Mouse (Mus musculus) layer of hippocampus, adult 8-10 months (tissue): ENCODE data around the gene Ildr2. TPM values are rescaled to one million over a fixed set of nuclear protein-coding genes. Genes with fewer than 3 reads are reported as not detected.

ENCODE experiments used
- DNase-seq, 2 experiments: peaks; one replicate each; pipeline ENCODE4 v3.0.0; 2022; ENCODE audit warnings: low spot score in 2 of 2
- total RNA-seq, 4 experiments: library from RNA; stranded (reverse); gene quantifications; 2 replicates each; pipeline ENCODE4 v1.2.4; 2022

Ildr2 gene
- total RNA-seq, 4 experiments from 2014 or later = 72.0 to 77.5 (median 74.7) TPM

DNA sequence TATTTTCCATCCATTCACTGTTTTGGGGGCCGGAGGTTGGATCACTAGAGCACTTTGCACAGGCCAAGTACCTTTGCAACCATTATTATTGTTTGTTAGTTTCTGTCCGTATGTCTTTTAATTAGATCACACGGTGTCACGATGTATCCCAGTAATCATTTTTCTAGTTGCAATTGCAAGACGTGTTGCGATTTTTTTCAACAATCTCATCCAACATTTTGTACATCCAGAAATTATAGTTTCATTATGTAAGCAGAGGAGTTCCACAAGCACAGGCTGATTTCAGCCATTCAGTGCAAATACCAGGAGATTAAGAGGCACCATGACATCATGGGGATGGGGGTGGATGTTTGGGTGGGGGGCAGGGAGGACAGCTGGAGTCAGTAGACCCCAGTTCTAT, 29.5 kb downstream of the Ildr2 start:
- DNase-seq = no peak

- no peak for DNase-seq
Measured at GRCm38 (mm10) chr1:166284390-166284789, 30.5 kb downstream of the Ildr2 start.

GRCm38 (mm10) chr1:166286231-166286630, 32.3 kb downstream of the Ildr2 start:
- DNase-seq = no peak

DNA sequence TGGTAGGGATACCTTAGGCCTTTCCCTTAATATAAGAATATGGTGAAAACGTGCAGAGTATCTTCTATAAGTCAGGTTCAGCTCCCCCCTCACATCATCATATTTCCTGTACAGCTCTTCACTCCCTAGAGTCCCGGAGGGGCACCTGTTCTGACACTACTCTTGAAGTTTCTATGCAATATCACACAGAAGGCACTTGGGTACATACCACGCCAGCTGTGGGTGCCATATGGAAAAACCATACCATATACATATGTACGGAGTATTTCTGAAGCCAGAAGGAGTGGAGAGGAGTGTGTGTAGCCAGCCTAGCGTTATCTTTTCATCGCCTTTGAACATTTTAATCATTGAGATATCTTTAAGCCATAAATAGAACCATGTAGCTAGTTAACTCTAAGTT, 36.6 kb downstream of the Ildr2 start:
- DNase-seq = no peak

GRCm38 (mm10) chr1:166293086-166293485, 39.1 kb downstream of the Ildr2 start:
- no peak for DNase-seq

GRCm38 (mm10) chr1:166295548-166295947, 41.6 kb downstream of the Ildr2 start:
- no peak for DNase-seq

DNA sequence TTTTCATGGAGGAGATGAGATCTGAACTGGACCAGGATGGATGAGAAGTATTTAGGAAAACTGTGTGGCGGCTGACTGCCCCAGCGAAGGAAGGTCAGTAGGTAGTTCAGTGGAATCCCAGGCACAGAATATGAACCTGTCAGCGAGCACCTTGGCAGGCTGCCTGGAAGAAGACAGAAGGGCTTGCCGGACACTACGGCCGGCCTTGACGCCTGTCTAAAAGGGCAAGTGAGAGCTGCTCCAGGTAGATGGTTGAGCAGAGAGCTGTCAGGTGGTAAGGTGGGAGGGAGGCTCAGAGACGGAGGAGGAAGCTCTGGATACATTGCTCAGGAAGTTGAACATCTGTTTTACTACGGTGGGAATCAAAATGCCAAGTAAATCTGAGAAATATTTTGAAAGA, 42.4 kb downstream of the Ildr2 start:
- DNase-seq = no peak

DNA sequence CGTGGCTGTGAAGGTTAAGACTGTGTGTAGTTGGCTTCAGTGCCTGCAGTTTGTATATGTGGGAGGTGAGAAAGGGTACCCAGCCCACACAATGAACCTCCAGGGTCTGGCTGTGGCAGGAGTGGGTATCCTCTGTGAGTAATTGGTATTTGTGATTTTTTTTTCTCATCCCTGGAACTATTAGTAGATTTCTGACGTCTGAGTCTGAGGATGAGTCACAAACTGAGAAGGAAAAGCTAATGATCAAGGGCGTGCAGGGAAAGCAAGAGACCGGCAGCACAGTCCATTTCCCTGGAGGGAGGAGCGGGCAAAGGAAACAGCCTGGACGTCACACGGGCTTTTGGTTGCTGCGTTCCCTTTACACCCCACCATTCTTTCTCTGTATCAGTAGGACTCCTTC, 43.0 kb downstream of the Ildr2 start:
- no peak for DNase-seq

GRCm38 (mm10) chr1:166297499-166298111, 43.7 kb downstream of the Ildr2 start:
- DNase-seq = no peak

DNA sequence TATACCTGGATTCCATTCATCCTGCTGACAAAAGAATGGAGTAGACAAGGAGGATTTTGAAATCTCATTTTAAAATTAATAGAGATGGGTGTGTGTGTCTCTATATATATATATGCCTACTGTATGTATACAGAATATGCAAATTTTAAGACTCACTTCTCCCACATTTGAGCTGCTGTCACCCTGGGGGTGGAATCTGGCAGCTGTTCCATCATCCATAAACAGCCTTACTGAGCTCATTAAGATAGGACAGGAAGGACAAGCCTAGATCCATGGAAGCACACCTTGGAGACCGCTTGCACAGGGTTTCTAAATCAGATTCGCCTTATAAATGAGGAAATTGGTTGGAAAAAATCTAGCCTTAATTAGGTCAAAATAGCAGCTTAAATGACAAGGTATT, 44.9 kb downstream of the Ildr2 start:
- DNase-seq = no peak

DNA sequence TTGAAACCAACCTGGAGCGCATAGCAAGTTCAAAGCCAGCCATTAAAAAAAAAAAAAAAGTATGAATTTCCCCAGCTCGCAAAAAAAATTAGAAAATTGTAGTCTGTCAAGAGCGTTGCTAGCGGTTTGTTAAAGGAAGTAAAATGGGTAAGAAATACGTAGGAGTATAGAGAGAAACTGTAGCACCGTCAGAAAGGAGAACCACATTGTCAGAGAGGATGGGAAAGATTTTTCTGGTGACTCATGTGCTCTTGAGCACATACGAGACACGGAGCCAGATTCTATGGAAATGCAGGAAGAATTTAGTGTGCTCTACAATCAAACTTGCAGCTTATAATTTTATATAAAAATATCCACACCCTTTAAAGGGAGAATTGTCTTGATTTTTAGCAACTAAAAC, 45.9 kb downstream of the Ildr2 start:
- no peak for DNase-seq

DNA sequence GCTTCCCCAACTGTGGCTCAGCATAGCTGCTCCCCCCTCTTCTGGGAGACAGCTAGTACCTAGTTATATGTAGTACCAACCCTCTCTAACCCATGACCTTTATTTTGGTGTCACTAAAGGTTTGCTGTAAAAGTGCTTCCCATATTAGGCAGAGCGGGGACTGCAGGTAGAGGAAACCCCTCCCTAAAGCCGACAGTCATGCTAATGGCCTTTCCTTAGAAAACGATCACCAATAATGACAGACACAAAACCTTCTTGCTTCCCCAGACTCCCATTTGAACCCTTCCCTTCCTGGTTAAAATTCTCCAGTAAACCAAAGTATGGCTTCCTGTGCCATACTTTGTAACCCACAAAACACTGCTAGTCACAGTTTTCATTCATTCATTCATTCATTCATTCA, 46.6 kb downstream of the Ildr2 start:
- no peak for DNase-seq

DNA sequence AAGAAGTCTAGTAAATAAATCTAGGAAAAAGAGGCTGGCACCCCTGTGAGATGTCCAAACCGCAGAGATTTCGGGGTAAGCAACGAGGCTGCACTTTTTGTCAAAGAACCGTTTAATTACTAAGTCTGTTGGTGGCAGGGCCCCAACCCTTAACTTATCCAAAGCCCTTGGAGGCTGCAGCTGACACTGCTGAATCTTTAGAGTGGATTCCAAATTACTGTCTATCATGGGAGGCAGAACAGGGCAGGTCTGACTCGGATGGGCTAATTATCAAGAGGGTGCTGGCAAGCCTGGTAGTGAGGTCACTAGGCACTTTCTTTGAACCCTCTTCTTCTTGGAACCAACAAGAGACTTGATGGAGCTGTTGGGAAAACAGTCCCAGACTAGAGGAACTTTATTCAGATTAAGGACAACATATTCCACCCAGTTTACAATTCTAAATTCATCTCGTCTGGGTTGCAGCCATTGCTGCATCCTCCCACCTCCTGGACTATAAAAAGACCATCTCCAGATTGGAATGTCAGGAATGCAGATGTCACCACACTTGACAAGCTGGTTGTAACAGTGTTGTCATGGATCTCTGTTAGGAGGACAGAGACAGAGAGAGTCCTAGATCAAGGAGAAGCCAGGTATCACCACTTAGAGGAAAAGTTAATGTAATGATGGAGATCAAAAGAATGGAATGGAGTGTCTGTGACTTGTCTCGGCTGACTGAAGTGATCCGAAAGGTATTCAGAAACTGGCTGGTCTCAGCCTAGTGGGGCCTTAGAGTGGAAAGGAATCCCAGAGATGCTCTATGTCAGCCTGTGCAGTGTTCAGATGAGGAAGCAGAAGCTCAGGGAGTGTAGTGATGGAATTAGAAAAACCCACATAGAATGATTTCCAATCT, 50.7 kb downstream of the Ildr2 start:
- peak in 1 of 2 experiments; percentile 66 for DNase-seq

GRCm38 (mm10) chr1:166308471-166308850, 54.5 kb downstream of the Ildr2 start:
- DNase-seq = no peak

DNA sequence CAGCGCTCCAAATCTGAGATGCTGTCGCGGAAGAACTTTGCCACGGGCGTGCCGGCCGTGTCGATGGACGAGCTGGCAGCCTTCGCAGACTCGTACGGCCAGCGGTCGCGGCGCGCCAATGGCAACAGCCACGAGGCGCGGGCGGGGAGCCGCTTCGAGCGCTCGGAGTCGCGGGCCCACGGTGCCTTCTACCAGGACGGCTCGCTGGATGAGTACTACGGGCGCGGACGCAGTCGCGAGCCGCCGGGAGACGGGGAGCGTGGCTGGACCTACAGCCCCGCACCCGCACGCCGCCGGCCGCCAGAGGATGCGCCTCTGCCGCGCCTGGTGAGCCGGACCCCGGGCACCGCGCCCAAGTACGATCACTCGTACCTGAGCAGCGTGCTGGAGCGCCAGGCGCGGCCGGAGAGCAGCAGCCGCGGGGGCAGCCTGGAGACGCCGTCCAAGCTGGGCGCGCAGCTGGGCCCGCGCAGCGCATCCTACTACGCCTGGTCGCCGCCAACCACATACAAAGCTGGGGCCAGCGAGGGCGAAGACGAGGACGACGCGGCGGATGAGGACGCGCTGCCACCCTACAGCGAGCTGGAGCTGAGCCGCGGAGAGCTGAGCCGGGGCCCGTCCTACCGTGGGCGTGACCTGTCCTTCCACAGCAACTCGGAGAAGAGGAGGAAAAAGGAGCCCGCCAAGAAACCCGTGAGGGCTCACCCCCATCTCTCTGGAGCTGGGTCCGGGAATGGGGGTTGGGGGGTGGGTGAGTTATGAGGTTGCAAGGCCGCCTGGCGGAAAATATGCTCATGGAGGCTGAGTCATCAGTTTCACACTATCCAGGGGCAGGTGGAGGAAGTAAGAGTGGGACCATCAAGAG, 55.1 kb downstream of the Ildr2 start:
- DNase-seq = no peak

DNA sequence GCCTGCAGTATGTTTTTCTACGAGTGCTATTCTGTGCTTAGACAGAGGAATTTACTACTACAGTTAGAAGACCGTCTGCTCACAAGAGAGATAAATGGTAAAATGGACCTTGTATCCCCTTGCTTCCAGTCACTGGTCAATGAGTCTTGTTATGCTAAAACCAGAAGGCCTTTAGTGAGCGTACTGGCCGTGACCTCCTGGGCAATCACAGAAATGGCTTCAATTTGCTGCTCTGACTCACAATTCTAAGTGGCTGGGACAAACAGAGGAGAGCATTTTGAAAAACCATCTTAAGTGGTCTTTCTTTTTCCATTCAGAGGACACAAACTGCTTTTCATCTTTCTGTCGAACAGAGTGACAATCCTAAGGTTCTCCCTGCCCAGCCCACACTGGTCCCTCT, 57.2 kb downstream of the Ildr2 start:
- DNase-seq = no peak

- no peak for DNase-seq
Measured at GRCm38 (mm10) chr1:166313637-166314036, 59.7 kb downstream of the Ildr2 start.

GRCm38 (mm10) chr1:166315706-166316105, 61.8 kb downstream of the Ildr2 start:
- DNase-seq = no peak

DNA sequence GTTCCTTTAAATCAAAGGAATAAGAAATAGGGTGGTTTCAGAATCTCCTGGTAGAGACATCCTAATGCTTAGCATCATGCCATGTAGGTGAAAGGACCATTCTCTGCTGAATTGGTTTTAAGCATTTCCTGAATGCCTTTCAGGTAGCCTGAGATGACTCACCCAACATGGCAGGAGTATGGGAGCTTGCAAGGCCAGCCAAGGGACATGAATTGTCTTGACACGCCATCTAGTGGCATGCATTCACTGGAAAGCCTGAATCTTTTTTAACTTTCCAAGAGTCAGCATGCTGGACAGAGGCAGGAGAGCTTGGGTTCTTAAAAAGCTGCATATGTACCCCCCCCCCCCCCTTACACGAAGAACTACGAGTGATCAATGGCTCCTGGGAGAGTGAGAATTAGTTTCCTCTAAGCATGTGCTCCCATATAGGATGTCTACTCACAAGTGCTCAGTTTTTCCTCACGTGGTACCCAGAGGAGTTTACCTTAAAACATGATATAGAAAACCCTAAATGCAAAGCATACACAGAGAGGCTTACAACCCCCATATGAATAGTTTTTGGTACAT, 65.3 kb downstream of the Ildr2 start:
- peak in 1 of 2 experiments; percentile 69 for DNase-seq

GRCm38 (mm10) chr1:166326421-166326820, 72.5 kb downstream of the Ildr2 start:
- DNase-seq = no peak

- peak in 1 of 2 experiments; percentile 27 for DNase-seq
Measured at GRCm38 (mm10) chr1:166330752-166331151, 76.8 kb downstream of the Ildr2 start.

DNA sequence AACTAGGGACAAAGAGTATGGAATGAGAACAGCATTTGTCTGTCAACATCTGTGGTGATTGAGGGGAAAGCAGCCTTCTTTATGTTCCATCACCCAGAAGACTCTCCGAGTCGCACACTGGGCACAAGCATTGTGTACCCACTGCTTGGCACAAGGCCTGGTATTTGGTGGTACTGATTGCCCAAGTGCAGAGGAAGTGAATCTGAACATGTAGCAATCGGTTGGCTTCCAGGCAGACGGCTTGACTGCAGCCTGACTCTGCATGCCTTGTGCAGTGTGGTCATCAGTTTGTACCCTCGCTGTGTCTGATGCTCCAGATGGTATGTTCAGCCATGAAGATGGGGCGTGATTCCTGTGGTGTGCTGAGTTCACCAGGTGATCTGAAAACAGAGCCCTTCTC, 85.2 kb downstream of the Ildr2 start:
- peak in 1 of 2 experiments; percentile 20 for DNase-seq
